Mouse (Mus musculus) midbrain, embryonic 13.5 days (tissue): Measurements from ENCODE around the gene Pnpla7. TPM values are rescaled to one million over a fixed set of nuclear protein-coding genes. Genes with fewer than 3 reads are reported as not detected.

Experiments
- microRNA-seq: library from miRNA; unstranded; fragments of <30 nt; microRNA quantifications from one replicate; pipeline ENCODE4, GENCODE M21; 2016
- polyA plus RNA-seq: library from polyadenylated mRNA; unstranded; fragments of >200 nt; fragmentation: Nextera tagmentation; extraction: Ambion mirVana; gene quantifications from 2 replicates; pipeline ENCODE4 v1.2.1, GENCODE M21; 2015

The Pnpla7 gene
- polyA plus RNA-seq, 1 experiment from 2014 or later: 4.2 TPM

Small RNAs within 50 kb of the gene (microRNA-seq; reads per million reads assigned to microRNA genes)
- gene Gm22875 (not detected), gene Gm24328 (not detected), gene Mir7664 (not detected)

Other genes with a start within 250 kb of the Pnpla7 start
- gene Cacna1b, start 212.9 kb upstream of the Pnpla7 start, polyA plus RNA-seq: 8.1 and 8.7 TPM in 2 replicates
- 139 and 146 TPM in 2 replicates for gene Ehmt1, start 56.4 kb upstream of the Pnpla7 start, polyA plus RNA-seq
- 19.2 and 19.7 TPM in 2 replicates for gene Arrdc1, start 40.8 kb upstream of the Pnpla7 start, polyA plus RNA-seq
- gene Zmynd19, start 26.2 kb upstream of the Pnpla7 start, polyA plus RNA-seq: 12.3 and 20.4 TPM in 2 replicates
- gene Dph7, start 13.6 kb upstream of the Pnpla7 start, polyA plus RNA-seq: 36.3 and 41.8 TPM in 2 replicates
- gene Mrpl41, start 935 bp upstream of the Pnpla7 start, polyA plus RNA-seq: 162 and 172 TPM in 2 replicates
- gene Nsmf, start 78.3 kb downstream of the Pnpla7 start, polyA plus RNA-seq: 110 and 115 TPM in 2 replicates
- gene Entpd8, start 104.3 kb downstream of the Pnpla7 start, polyA plus RNA-seq: not detected in 2 replicates
- gene Noxa1, start 119.1 kb downstream of the Pnpla7 start, polyA plus RNA-seq: 0.16 TPM in 1 of 2 replicates, not detected in the other
- 26.8 and 33.9 TPM in 2 replicates for gene Nrarp, start 204.7 kb downstream of the Pnpla7 start, polyA plus RNA-seq
- 1.1 and 1.2 TPM in 2 replicates for gene Tor4a, start 220.9 kb downstream of the Pnpla7 start, polyA plus RNA-seq
- 113 and 117 TPM in 2 replicates for gene Nelfb, start 235.5 kb downstream of the Pnpla7 start, polyA plus RNA-seq
- not detected in 2 replicates for gene Stpg3, start 238.6 kb downstream of the Pnpla7 start, polyA plus RNA-seq
- gene Fam166a, start 242.7 kb downstream of the Pnpla7 start, polyA plus RNA-seq: 0.89 TPM in 1 of 2 replicates, not detected in the other
- gene Tubb4b, start 248.7 kb downstream of the Pnpla7 start, polyA plus RNA-seq: 362 and 392 TPM in 2 replicates